10 mouse cellular contexts compared by ENCODE assay signal in the genomic region with DNA sequence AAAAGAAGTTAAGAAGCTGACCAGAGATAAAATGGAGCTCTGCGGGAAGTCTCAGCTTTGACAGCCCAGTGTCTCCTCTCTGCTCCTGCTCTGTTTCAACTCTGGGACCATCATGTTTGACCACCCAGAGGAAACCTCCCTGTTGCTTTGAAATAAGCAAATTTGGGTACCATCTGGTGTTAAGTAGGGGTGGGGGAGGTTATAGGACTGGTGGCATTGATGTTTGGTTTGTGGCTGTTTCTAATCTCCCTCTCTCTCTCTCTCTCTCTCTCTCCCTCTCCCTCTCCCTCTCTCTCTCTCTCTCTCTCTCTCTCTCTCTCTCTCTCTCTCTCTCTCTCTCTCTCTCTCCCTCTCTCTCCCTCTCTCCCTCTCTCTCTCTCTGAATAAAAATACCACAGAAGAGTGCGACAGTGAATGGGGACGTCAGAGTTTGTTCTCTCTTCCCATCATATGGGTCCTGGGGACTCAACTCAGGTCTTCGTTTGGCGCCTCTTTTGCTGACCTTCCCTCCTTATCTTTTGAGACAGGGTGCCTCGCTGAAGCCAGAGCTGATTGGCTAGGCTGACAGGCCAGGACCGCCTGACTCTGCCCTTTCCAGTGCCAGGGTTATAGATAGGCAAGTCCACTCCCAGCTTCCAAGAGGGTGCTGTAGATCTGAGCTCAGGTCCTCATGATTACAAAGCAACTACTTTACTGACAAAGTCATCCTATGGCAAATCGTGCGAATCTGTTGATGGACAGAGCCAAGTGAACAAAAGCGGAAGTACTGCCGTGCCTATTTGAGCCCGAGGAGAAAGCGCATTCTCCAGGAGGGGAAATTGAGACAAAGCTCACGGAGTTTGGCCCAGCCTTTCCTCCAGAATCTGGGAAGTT. TPM values are rescaled to one million over a fixed set of nuclear protein-coding genes. Genes with fewer than 3 reads are reported as not detected.
DNase-seq lines count a peak whose midpoint lies in the region; ATAC-seq and TF ChIP-seq lines count a peak whose summit lies in the region.
"Had no signal": no experiment of that assay in that cellular context is flagged by ENCODE, and none has a peak within 500 bp of the region (broad histone marks: within the 10 kb centered on the region; RNA-seq: fewer than 3 reads in every experiment).

No protein-coding gene starts in this region.

- no peak for TF ChIP-seq CTCF in lung, adult 2 months (IDR thresholded peaks at IDR 0.05; ENCODE audit: insufficient read depth, low read length)

- no peak overlapping the region for H3K9ac ChIP-seq in heart, embryonic 12.5 days

- ATAC-seq in heart, embryonic 12.5 days (ENCODE audit: insufficient number of reproducible peaks, low FRiP score) = no peak
- peak; percentile 88 for ATAC-seq in megakaryocyte-erythroid progenitor cell, adult 5-6 weeks (replicated peaks; ENCODE audit: low FRiP score, low TSS enrichment, poor library complexity, severe bottlenecking)
- ATAC-seq: lung, postnatal 0 days had no signal

- intact Hi-C loops in heart, postnatal 10 days (cut with DNase I) = no loop called here

- no peak overlapping the region for H3K27ac ChIP-seq in heart, embryonic 12.5 days (ENCODE audit: poor library complexity, severe bottlenecking)

- 32% methylated on average over 14 of the region's 14 CpGs for WGBS in heart, embryonic 12.5 days
- WGBS in lung, adult 2 months = 56% methylated on average over 14 of the region's 14 CpGs

- H3K4me1 ChIP-seq in heart, embryonic 12.5 days (replicated peaks) = peaks cover 13% of the 10 kb centered on the region
- no peaks in the 10 kb centered on the region for H3K4me1 ChIP-seq in lung, adult 2 months (ENCODE audit: control insufficient read depth, insufficient read depth, low read length)

- no peak for TF ChIP-seq POLR2A in lung, adult 2 months (IDR thresholded peaks at IDR 0.05; ENCODE audit: borderline replicate concordance, extremely low read depth, low read depth, low read length)

- H3K36me3 ChIP-seq in heart, embryonic 12.5 days = no peaks in the 10 kb centered on the region

- 0 out of 2 replicates have a peak, but pooled peaks cover 11% of the 10 kb centered on the region for H3K27me3 ChIP-seq in heart, embryonic 12.5 days (replicated peaks)

- H3K9me3 ChIP-seq in heart, embryonic 12.5 days (replicated peaks) = no peaks in the 10 kb centered on the region

- no peak for DNase-seq in heart, postnatal 10 days
- DNase-seq in spleen, adult 12 weeks (ENCODE audit: low spot score) = peak; percentile 55
- no peak for DNase-seq in spleen, adult 18-20 months
- no peak for DNase-seq in thymus, postnatal 14 days
- DNase-seq in lung, adult 2 months = no peak
- DNase-seq in right cerebral cortex, postnatal 14 days = no peak
- DNase-seq: kidney, postnatal 14 days had no signal

- H3K4me2 ChIP-seq in heart, embryonic 12.5 days = peak overlapping the region; percentile 36

- H3K4me3 ChIP-seq in heart, embryonic 12.5 days = no peak overlapping the region
- H3K4me3 ChIP-seq in lung, adult 2 months (replicated peaks; ENCODE audit: extremely low read depth, low read depth, low read length) = no peak overlapping the region

RNA-seq across cellular contexts. Expression of gene Cxcr4, which starts 31.4 kb away (rescaled TPM):
- polyA plus RNA-seq in heart, embryonic 12.5 days (2016; fragmentation: Nextera tagmentation; extraction: Ambion mirVana) = 0.95 and 1.5 TPM in 2 replicates
- 10 to 100 TPM; 13.2 to 20.6 TPM for total RNA-seq in heart, postnatal 10 days (2021)
- 29.9 and 35.0 TPM in 2 replicates for total RNA-seq in megakaryocyte-erythroid progenitor cell, adult 5-6 weeks (2014; fragmentation: Nextera tagmentation)
- total RNA-seq in megakaryocyte-erythroid progenitor cell, adult 5-6 weeks (2017) = 22.7 and 29.0 TPM in 2 replicates
- 163 and 178 TPM in 2 replicates for polyA plus RNA-seq in lung, adult 2 months (2012; rRNA removed)
